Mouse (Mus musculus): ENCODE measurements around the gene Scnm1. TPM values are rescaled to one million over a fixed set of nuclear protein-coding genes. Genes with fewer than 3 reads are reported as not detected.

Scnm1 gene
- total RNA-seq, 1 experiment: 38.1 TPM

DNA sequence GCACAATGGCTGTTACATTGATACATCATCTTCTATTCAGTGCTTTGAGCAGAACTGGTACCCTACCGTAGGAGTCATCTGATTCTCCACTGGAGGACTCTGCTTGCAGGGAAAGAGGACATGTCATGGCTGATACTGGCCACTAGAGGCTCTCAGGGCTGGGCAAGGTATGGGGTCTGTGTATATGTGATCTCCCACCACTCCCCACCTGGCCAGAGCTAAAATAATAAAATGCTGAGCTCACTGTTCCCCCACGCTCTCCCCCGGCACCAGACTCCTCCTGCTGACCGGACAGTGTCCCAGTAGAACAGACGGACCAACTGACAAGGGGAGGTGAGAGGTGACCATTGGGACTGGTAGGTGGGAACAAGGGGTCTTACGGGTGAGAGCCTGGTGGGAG, 9.6 kb downstream of the Scnm1 start, which contains the start of gene Tmod4:
Gene Tmod4 (plus strand): TSS at position 231 of the 400 bp plus-strand sequence.
- Histone ChIP-seq H3K4me3 (ENCODE audit: insufficient read depth in 1 of 2, low read depth in 1 of 2, low read length in 2 of 2, poor library complexity in 1 of 2, severe bottlenecking in 1 of 2) (no peak within 1 kb of the TSS), H3K9me3 (ENCODE audit: control insufficient read depth, insufficient read depth, low read depth, low read length) (no peaks in the 10 kb centered on the region), H3K36me3 (ENCODE audit: control insufficient read depth, insufficient read depth, low read length, poor library complexity, severe bottlenecking) (peaks cover 21% of the 10 kb centered on the region), H3K9ac (ENCODE audit: insufficient read depth, low read depth, low read length, poor library complexity, severe bottlenecking) (no peak within 1 kb of the TSS), H3K4me1 (ENCODE audit: control insufficient read depth in 2 of 2, insufficient read depth in 2 of 2, low read length in 2 of 2, poor library complexity in 1 of 2) (peaks cover 0 to 5% of the 10 kb centered on the region in 2 experiments; a peak in 1 of 4 replicates), H3K27ac (ENCODE audit: insufficient read depth, low read depth, low read length, poor library complexity, severe bottlenecking) (no peak within 1 kb of the TSS)
- in situ Hi-C loops (cut with MboI; ENCODE audit: low sequenced_read_pairs in 2 of 2, unreplicated experiment in 2 of 2): no loop called here
- no peak for DNase-seq (ENCODE audit: low read depth, low spot score)
- TF ChIP-seq HCFC1 (IDR thresholded peaks at IDR 0.05; ENCODE audit: borderline replicate concordance, insufficient read depth, low read length) (no peak), ZC3H11A (IDR thresholded peaks at IDR 0.05; ENCODE audit: borderline replicate concordance, low read depth, low read length) (no peak), CHD2 (IDR thresholded peaks at IDR 0.05; ENCODE audit: low read depth, low read length) (no peak), MAFK (IDR thresholded peaks at IDR 0.05; ENCODE audit: insufficient read depth, low read depth, low read length) (no peak), ZNF384 (IDR thresholded peaks at IDR 0.05; ENCODE audit: low read depth, low read length) (no peak)

DNA sequence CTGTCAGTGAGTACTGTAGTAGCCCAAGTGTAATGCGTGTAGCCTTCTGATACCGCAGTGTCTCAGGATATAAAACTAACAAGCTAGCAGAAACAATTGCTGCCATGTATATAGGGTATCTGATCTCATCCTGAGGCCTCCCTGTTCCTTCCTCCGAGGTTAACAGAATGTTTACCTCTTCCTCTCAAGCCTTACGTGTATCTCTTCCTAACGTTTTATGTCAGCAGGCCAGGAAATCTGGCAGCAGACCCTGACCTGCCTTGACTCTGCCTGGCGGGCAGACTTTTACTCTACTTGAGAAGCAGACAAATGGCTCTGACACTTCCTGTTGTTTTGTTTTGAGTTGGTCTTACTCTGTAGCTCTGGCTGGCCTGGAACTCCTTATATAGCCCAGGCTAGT, 12.2 kb downstream of the Scnm1 start:
- TF ChIP-seq CHD2 (IDR thresholded peaks at IDR 0.05; ENCODE audit: low read depth, low read length) (no peak), MAFK (IDR thresholded peaks at IDR 0.05; ENCODE audit: insufficient read depth, low read depth, low read length) (no peak), HCFC1 (IDR thresholded peaks at IDR 0.05; ENCODE audit: borderline replicate concordance, insufficient read depth, low read length) (no peak), ZNF384 (IDR thresholded peaks at IDR 0.05; ENCODE audit: low read depth, low read length) (no peak), ZC3H11A (IDR thresholded peaks at IDR 0.05; ENCODE audit: borderline replicate concordance, low read depth, low read length) (no peak)
- no peak overlapping the region for H3K27ac ChIP-seq (ENCODE audit: insufficient read depth, low read depth, low read length, poor library complexity, severe bottlenecking)
- peaks cover 0 to 3% of the 10 kb centered on the region in 2 experiments; a peak in 1 of 4 replicates for H3K4me1 ChIP-seq (ENCODE audit: control insufficient read depth in 2 of 2, insufficient read depth in 2 of 2, low read length in 2 of 2, poor library complexity in 1 of 2)
- peaks cover 31% of the 10 kb centered on the region for H3K36me3 ChIP-seq (ENCODE audit: control insufficient read depth, insufficient read depth, low read length, poor library complexity, severe bottlenecking)
- H3K9me3 ChIP-seq (ENCODE audit: control insufficient read depth, insufficient read depth, low read depth, low read length): no peaks in the 10 kb centered on the region
- DNase-seq (ENCODE audit: low read depth, low spot score): no peak
- in situ Hi-C loops (cut with MboI; ENCODE audit: low sequenced_read_pairs in 2 of 2, unreplicated experiment in 2 of 2): no loop called here
- no peak overlapping the region for H3K9ac ChIP-seq (ENCODE audit: insufficient read depth, low read depth, low read length, poor library complexity, severe bottlenecking)
- H3K4me3 ChIP-seq (ENCODE audit: insufficient read depth in 1 of 2, low read depth in 1 of 2, low read length in 2 of 2, poor library complexity in 1 of 2, severe bottlenecking in 1 of 2): no peak overlapping the region

DNA sequence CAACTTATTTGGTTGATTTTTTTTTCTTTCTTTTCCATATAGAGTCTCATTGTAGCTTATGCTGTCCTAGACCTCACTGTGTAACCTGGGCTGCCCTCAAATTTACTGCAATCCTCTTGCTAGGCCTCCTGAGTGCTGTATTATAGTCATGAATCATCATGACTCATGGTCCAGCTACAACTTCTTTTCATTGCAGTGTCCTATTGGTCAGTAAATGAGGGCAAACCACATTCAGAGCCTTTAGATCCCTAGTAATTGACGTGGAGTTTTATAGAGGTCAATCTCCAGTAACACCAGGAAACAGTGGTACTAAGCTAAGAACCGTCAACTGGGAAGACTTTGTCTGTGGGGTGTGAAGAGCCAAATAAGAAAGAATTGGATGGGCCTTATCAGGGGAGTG, 16.1 kb downstream of the Scnm1 start:
- Histone ChIP-seq H3K36me3 (ENCODE audit: control insufficient read depth, insufficient read depth, low read length, poor library complexity, severe bottlenecking) (peaks cover 31% of the 10 kb centered on the region), H3K4me3 (ENCODE audit: insufficient read depth in 1 of 2, low read depth in 1 of 2, low read length in 2 of 2, poor library complexity in 1 of 2, severe bottlenecking in 1 of 2) (no peak overlapping the region), H3K27ac (ENCODE audit: insufficient read depth, low read depth, low read length, poor library complexity, severe bottlenecking) (no peak overlapping the region), H3K9me3 (ENCODE audit: control insufficient read depth, insufficient read depth, low read depth, low read length) (no peaks in the 10 kb centered on the region), H3K9ac (ENCODE audit: insufficient read depth, low read depth, low read length, poor library complexity, severe bottlenecking) (no peak overlapping the region), H3K4me1 (ENCODE audit: control insufficient read depth in 2 of 2, insufficient read depth in 2 of 2, low read length in 2 of 2, poor library complexity in 1 of 2) (peaks cover 0 to 3% of the 10 kb centered on the region in 2 experiments; a peak in 1 of 4 replicates)
- no peak for DNase-seq (ENCODE audit: low read depth, low spot score)
- TF ChIP-seq ZNF384 (IDR thresholded peaks at IDR 0.05; ENCODE audit: low read depth, low read length) (no peak), MAFK (IDR thresholded peaks at IDR 0.05; ENCODE audit: insufficient read depth, low read depth, low read length) (no peak), ZC3H11A (IDR thresholded peaks at IDR 0.05; ENCODE audit: borderline replicate concordance, low read depth, low read length) (no peak), CHD2 (IDR thresholded peaks at IDR 0.05; ENCODE audit: low read depth, low read length) (no peak), HCFC1 (IDR thresholded peaks at IDR 0.05; ENCODE audit: borderline replicate concordance, insufficient read depth, low read length) (no peak)
- in situ Hi-C loops (cut with MboI; ENCODE audit: low sequenced_read_pairs in 2 of 2, unreplicated experiment in 2 of 2): no loop called here

DNA sequence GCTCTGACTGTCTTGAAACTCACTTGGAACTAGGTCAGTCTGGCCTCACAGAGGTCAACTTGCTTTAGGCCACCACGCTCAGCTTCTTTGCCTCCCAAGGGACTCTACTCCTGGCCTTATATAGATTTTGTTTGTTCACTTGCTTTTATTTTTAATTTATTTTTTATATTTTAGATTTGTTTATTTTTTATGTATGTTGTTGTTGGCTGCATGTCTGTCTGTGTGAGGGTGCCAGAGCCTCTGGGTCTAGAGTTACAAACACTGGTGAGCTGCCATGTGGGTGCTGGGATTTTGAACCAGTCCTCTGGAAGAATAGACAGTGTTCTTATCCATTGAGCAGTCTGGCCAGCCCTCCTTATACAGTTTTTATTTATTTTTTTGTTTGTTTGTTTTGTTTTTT, 21.1 kb downstream of the Scnm1 start:
- TF ChIP-seq ZC3H11A (IDR thresholded peaks at IDR 0.05; ENCODE audit: borderline replicate concordance, low read depth, low read length): no peak
- TF ChIP-seq HCFC1 (IDR thresholded peaks at IDR 0.05; ENCODE audit: borderline replicate concordance, insufficient read depth, low read length): no peak
- no peak for TF ChIP-seq ZNF384 (IDR thresholded peaks at IDR 0.05; ENCODE audit: low read depth, low read length)
- no peak for TF ChIP-seq MAFK (IDR thresholded peaks at IDR 0.05; ENCODE audit: insufficient read depth, low read depth, low read length)
- TF ChIP-seq CHD2 (IDR thresholded peaks at IDR 0.05; ENCODE audit: low read depth, low read length): no peak
- DNase-seq (ENCODE audit: low read depth, low spot score): no peak
- peaks cover 1% of the 10 kb centered on the region; the same call in 1 of the 2 replicates for H3K36me3 ChIP-seq (ENCODE audit: control insufficient read depth, insufficient read depth, low read length, poor library complexity, severe bottlenecking)
- H3K9me3 ChIP-seq (ENCODE audit: control insufficient read depth, insufficient read depth, low read depth, low read length): no peaks in the 10 kb centered on the region
- in situ Hi-C loops (cut with MboI; ENCODE audit: low sequenced_read_pairs in 2 of 2, unreplicated experiment in 2 of 2): no loop called here
- no peak overlapping the region for H3K9ac ChIP-seq (ENCODE audit: insufficient read depth, low read depth, low read length, poor library complexity, severe bottlenecking)
- H3K27ac ChIP-seq (ENCODE audit: insufficient read depth, low read depth, low read length, poor library complexity, severe bottlenecking): no peak overlapping the region
- peaks cover 0 to 3% of the 10 kb centered on the region in 2 experiments; a peak in 1 of 4 replicates for H3K4me1 ChIP-seq (ENCODE audit: control insufficient read depth in 2 of 2, insufficient read depth in 2 of 2, low read length in 2 of 2, poor library complexity in 1 of 2)
- H3K4me3 ChIP-seq (ENCODE audit: insufficient read depth in 1 of 2, low read depth in 1 of 2, low read length in 2 of 2, poor library complexity in 1 of 2, severe bottlenecking in 1 of 2): no peak overlapping the region

Data from ES-E14 (cell line).